Mouse (Mus musculus) adrenal gland, postnatal 36 days (tissue): ENCODE measurements around the gene Tmtc2. TPM values are rescaled to one million over a fixed set of nuclear protein-coding genes. Genes with fewer than 3 reads are reported as not detected.

ENCODE experiments used
- DNase-seq, 2 experiments: peaks; one replicate each; pipeline ENCODE4 v3.0.0; 2021; ENCODE audit warnings: mixed read lengths in 1 of 2
- long read RNA-seq, 2 experiments: library from polyadenylated mRNA; stranded (forward); transcript quantifications; one replicate each; pipeline ENCODE4 v2.0.0; 2021; ENCODE audit warnings: borderline sequencing depth in 2 of 2
- total RNA-seq, 2 experiments: library from RNA; stranded (reverse); gene quantifications; 2 replicates each; pipeline ENCODE4 v1.2.3; 2021

Gene Tmtc2
- 1 to 10 TPM; 5.4 to 7.2 TPM for total RNA-seq
- long read RNA-seq, experiment 1, partial matches to known transcripts, result 0 of 2 reads
- long read RNA-seq, experiment 1, other reads (novel, unspliced or antisense), result 2 of 2 reads
- long read RNA-seq, experiment 2, result 0 reads

- DNase-seq, result peak; percentile 93
Observed at GRCm38 (mm10) chr10:105573908-105574694, at the start of gene Tmtc2. Tmtc2 (minus strand) TSS chr10:105574451.

- no peak for DNase-seq
Observed at GRCm38 (mm10) chr10:105612117-105612516, 37.9 kb upstream of the Tmtc2 start.

GRCm38 (mm10) chr10:105598826-105599225 is 24.6 kb upstream of the Tmtc2 start:
- DNase-seq, result no peak

- DNase-seq, result no peak
Observed at GRCm38 (mm10) chr10:105597226-105597625, 23.0 kb upstream of the Tmtc2 start.

GRCm38 (mm10) chr10:105595480-105596102 is 21.3 kb upstream of the Tmtc2 start:
- no peak for DNase-seq

- no peak for DNase-seq
Observed at GRCm38 (mm10) chr10:105588141-105588540, 13.9 kb upstream of the Tmtc2 start.

- peak in 1 of 2 experiments; percentile 6 for DNase-seq
Observed at GRCm38 (mm10) chr10:105579318-105579717, 5.1 kb upstream of the Tmtc2 start.

- no peak for DNase-seq
Observed at GRCm38 (mm10) chr10:105578291-105578845, 4.1 kb upstream of the Tmtc2 start.

GRCm38 (mm10) chr10:105574695-105575660 is 727 bp upstream of the Tmtc2 start:
- peak; percentile 95 to 96 for DNase-seq

GRCm38 (mm10) chr10:105573306-105573907 is 844 bp downstream of the Tmtc2 start:
- peak; percentile 40 to 58 for DNase-seq

GRCm38 (mm10) chr10:105572829-105573228 is 1.4 kb downstream of the Tmtc2 start:
- peak; percentile 3 to 11 for DNase-seq

- DNase-seq, result no peak
Observed at GRCm38 (mm10) chr10:105572301-105572700, 1.9 kb downstream of the Tmtc2 start.

- DNase-seq, result peak in 1 of 2 experiments; percentile 11
Observed at GRCm38 (mm10) chr10:105571831-105572230, 2.4 kb downstream of the Tmtc2 start.

- no peak for DNase-seq
Observed at GRCm38 (mm10) chr10:105571019-105571418, 3.2 kb downstream of the Tmtc2 start.

GRCm38 (mm10) chr10:105569573-105569972 is 4.7 kb downstream of the Tmtc2 start:
- DNase-seq, result no peak

- no peak for DNase-seq
Observed at GRCm38 (mm10) chr10:105567825-105568531, 6.3 kb downstream of the Tmtc2 start.

- DNase-seq, result no peak
Observed at GRCm38 (mm10) chr10:105561548-105561947, 12.7 kb downstream of the Tmtc2 start.

- DNase-seq, result no peak
Observed at GRCm38 (mm10) chr10:105557581-105557980, 16.7 kb downstream of the Tmtc2 start.

- no peak for DNase-seq
Observed at GRCm38 (mm10) chr10:105556890-105557572, 17.2 kb downstream of the Tmtc2 start.

- no peak for DNase-seq
Observed at GRCm38 (mm10) chr10:105554153-105554552, 20.1 kb downstream of the Tmtc2 start.
